Mouse (Mus musculus) spleen, adult 2 months (tissue): ENCODE data around the gene Parvb.

ENCODE experiments used
- CTCF ChIP-seq: fragments of 200-500 bp; IDR thresholded peaks from 2 replicates; pipeline ENCODE4 v1.5.1; 2011; ENCODE audit warnings: mild to moderate bottlenecking, inconsistent platforms; ENCODE audit not compliant: insufficient read depth, insufficient read length, insufficient replicate concordance; ENCODE audit errors: extremely low read depth
- POLR2A ChIP-seq: fragments of 200-500 bp; IDR thresholded peaks from 2 replicates; pipeline ENCODE4 v1.6.1; 2011; ENCODE audit warnings: low read depth, low read length, inconsistent platforms

- TF ChIP-seq CTCF (no peak), POLR2A (no peak)
Observed at GRCm38 (mm10) chr15:84262630-84263029, 30.8 kb downstream of the Parvb start.
